Mouse (Mus musculus) cerebellum, adult 8-10 months (tissue): ENCODE data around the gene Lats1.
"Not testable (repeated sequence)": the region's sequence is repeated elsewhere in the genome, so short reads cannot be mapped to it uniquely, and the experiment has no call there.

Experiments
- DNase-seq: peaks from one replicate; pipeline ENCODE4 v3.0.0; 2022

The Lats1 gene

DNA sequence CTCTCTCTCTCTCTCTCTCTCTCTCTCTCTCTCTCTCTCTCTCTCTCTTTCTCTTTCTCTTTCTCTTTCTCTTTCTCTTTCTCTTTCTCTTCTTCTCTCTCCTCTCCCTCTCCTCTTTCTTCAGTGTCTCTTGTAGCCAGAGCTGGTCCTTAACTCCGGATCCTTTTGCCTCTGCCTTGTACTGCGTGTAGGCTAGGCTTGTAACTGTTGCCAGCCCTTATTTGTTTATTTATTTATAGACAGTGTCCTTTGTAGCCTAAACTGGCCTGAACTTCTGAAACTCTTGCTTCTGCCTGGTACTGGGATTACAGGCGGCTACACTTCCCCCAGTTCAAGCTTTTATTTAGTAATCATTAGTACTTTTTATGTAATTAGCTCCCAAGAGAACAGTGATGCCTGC is 46.0 kb downstream of the Lats1 start:
- no peak for DNase-seq

DNA sequence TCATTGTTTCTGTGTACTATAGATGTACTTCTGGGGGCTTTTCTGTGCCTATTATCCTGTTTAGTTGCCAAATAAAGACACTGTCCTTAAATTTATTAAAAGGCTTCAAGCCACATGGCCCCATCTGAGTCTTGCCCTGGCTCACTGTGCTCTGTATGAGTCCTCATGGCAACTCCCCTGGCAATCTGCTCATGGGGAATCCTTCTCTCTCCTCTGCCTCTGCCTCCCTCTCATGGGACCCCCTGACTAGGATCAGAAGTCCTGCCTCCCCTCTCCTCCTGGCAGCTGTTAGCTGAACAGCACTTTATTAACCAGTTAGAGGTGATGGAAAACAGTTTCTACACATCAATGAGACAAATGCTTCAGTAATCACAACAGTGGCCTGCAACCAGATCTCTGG is 50.6 kb downstream of the Lats1 start:
- DNase-seq = no peak

- DNase-seq = no peak
Measured at GRCm38 (mm10) chr10:7737122-7737521, 56.1 kb downstream of the Lats1 start.

- DNase-seq = no peak
Measured at GRCm38 (mm10) chr10:7737914-7738313, 56.9 kb downstream of the Lats1 start.

- DNase-seq = not testable (repeated sequence)
Measured at GRCm38 (mm10) chr10:7745528-7745927, 64.5 kb downstream of the Lats1 start.

- no peak for DNase-seq
Measured at GRCm38 (mm10) chr10:7748752-7749151, 67.7 kb downstream of the Lats1 start.

- no peak for DNase-seq
Measured at GRCm38 (mm10) chr10:7757544-7757943, 76.5 kb downstream of the Lats1 start.
